Mouse (Mus musculus): ENCODE data around the gene Cd24a.

DNA sequence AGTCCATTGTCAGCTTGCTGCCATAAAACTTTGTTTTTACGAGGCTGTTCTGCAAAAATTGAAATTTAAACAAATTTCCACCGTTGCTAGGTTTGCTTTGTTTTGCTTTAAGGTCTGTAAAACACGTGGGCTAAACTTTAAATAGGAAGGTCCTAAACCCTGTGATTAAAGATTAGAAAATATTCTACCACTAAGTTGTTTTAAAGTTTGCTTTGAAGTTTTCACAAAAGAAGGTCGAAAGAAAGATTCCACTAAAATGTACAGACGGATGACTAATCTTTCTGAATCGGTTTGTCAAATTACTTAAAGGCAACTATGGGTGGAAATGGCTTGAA, at the start of gene Cd24a:
- TF ChIP-seq CTCF (IDR thresholded peaks at IDR 0.05; ENCODE audit: low read depth) (no peak), EP300 (IDR thresholded peaks at IDR 0.05; ENCODE audit: low read depth) (no peak)
